Mouse (Mus musculus) intestine, postnatal 0 days (tissue): ENCODE measurements around the gene Ets2. TPM values are rescaled to one million over a fixed set of nuclear protein-coding genes. Genes with fewer than 3 reads are reported as not detected.

ENCODE experiments used
- ATAC-seq: fragments of 200-750 bp; cut with Nextera tagmentation; 2 replicates; pipeline ENCODE4 v1.8.0; 2017; ENCODE audit warnings: mild to moderate bottlenecking, moderate TSS enrichment, moderate library complexity
- H3K27ac ChIP-seq: fragments of 300-500 bp; sonication (generic); 2 replicates; pipeline ENCODE4 v1.5.1; 2014; ENCODE audit warnings: mild to moderate bottlenecking, low read depth, low read length, moderate library complexity
- H3K27me3 ChIP-seq: fragments of 300-500 bp; sonication (generic); replicated peaks from 2 replicates; pipeline ENCODE4 v1.6.1; 2014; ENCODE audit warnings: low read length, mixed read lengths; ENCODE audit not compliant: control insufficient read depth, insufficient read depth
- H3K36me3 ChIP-seq: fragments of 300-500 bp; sonication (generic); 2 replicates; pipeline ENCODE4 v1.6.1; 2014; ENCODE audit warnings: mild to moderate bottlenecking, moderate library complexity; ENCODE audit not compliant: control insufficient read depth, insufficient read depth
- H3K4me1 ChIP-seq: fragments of 300-500 bp; sonication (generic); replicated peaks from 2 replicates; pipeline ENCODE4 v1.6.1; 2014; ENCODE audit warnings: antibody characterized with exemption, low read length, mixed read lengths; ENCODE audit not compliant: control insufficient read depth, insufficient read depth
- H3K4me2 ChIP-seq: fragments of 300-500 bp; sonication (generic); replicated peaks from 2 replicates; pipeline ENCODE4 v1.6.1; 2014; ENCODE audit warnings: low read depth, mild to moderate bottlenecking, moderate library complexity
- H3K4me3 ChIP-seq: fragments of 300-500 bp; sonication (generic); 2 replicates; pipeline ENCODE4 v1.5.1; 2014; ENCODE audit warnings: low read depth, low read length
- H3K9ac ChIP-seq: fragments of 300-500 bp; sonication (generic); 2 replicates; pipeline ENCODE4 v1.6.1; 2014; ENCODE audit warnings: mild to moderate bottlenecking, low read depth, low read length
- H3K9me3 ChIP-seq: fragments of 300-500 bp; sonication (generic); 2 replicates; pipeline ENCODE4 v1.6.1; 2016; ENCODE audit warnings: mixed run types; ENCODE audit not compliant: control insufficient read depth
- CTCF ChIP-seq: sonication (generic); IDR thresholded peaks from 2 replicates; pipeline ENCODE4 v1.5.1; 2016; ENCODE audit warnings: low read depth, mild to moderate bottlenecking, control low read depth, antibody characterized with exemption, moderate library complexity
- WGBS: fragments of 180-500 bp; shearing (Covaris S2); extraction: QIAGEN DNeasy Blood & Tissue Kit; methylation state at CpG from one replicate; pipeline ENCODE4 v1.1.7; 2014; 5-methylcytosine and 5-hydroxymethylcytosine counted together
- polyA plus RNA-seq: library from polyadenylated mRNA; unstranded; fragments of >200 nt; fragmentation: Nextera tagmentation; extraction: Ambion mirVana; gene quantifications from 2 replicates; pipeline ENCODE4 v1.2.1, GENCODE M21; 2015

Gene Ets2
- polyA plus RNA-seq, 1 experiment from 2014 or later: 34.6 TPM

- H3K9ac ChIP-seq: no peak overlapping the region
- H3K27ac ChIP-seq: no peak overlapping the region
- no peak for ATAC-seq
- H3K27me3 ChIP-seq: no peaks in the 10 kb centered on the region
- WGBS: 38% methylated on average over 14 of the region's 14 CpGs
- H3K4me3 ChIP-seq: no peak overlapping the region
- H3K36me3 ChIP-seq: no peaks in the 10 kb centered on the region
- TF ChIP-seq CTCF: no peak
- H3K4me2 ChIP-seq: no peak overlapping the region
- no peaks in the 10 kb centered on the region for H3K4me1 ChIP-seq
- H3K9me3 ChIP-seq: no peaks in the 10 kb centered on the region
These were observed 67.5 kb downstream of the Ets2 start for GRCm38 (mm10) chr16:95769066-95769995.

GRCm38 (mm10) chr16:95769996-95770334 lies 68.1 kb downstream of the Ets2 start:
- no peak for ATAC-seq
- no peaks in the 10 kb centered on the region for H3K4me1 ChIP-seq
- no peak overlapping the region for H3K4me3 ChIP-seq
- no peaks in the 10 kb centered on the region for H3K9me3 ChIP-seq
- H3K36me3 ChIP-seq: no peaks in the 10 kb centered on the region
- TF ChIP-seq CTCF: no peak
- WGBS: 86% methylated on average over 5 of the region's 5 CpGs
- H3K4me2 ChIP-seq: no peak overlapping the region
- H3K27me3 ChIP-seq: no peaks in the 10 kb centered on the region
- H3K9ac ChIP-seq: no peak overlapping the region
- no peak overlapping the region for H3K27ac ChIP-seq

- ATAC-seq: no peak
- Histone ChIP-seq H3K4me3 (no peak overlapping the region), H3K9ac (no peak overlapping the region), H3K36me3 (no peaks in the 10 kb centered on the region), H3K27ac (no peak overlapping the region), H3K9me3 (no peaks in the 10 kb centered on the region), H3K4me2 (no peak overlapping the region), H3K4me1 (no peaks in the 10 kb centered on the region), H3K27me3 (no peaks in the 10 kb centered on the region)
- no peak for TF ChIP-seq CTCF
These were observed 68.5 kb downstream of the Ets2 start for GRCm38 (mm10) chr16:95770402-95770801.

Other genes with a start within 250 kb of the Ets2 start
- 2.0 and 2.4 TPM in 2 replicates for gene Erg, start 115.5 kb upstream of the Ets2 start, polyA plus RNA-seq